33 mouse cellular contexts compared by ENCODE assay signal in the genomic region with DNA sequence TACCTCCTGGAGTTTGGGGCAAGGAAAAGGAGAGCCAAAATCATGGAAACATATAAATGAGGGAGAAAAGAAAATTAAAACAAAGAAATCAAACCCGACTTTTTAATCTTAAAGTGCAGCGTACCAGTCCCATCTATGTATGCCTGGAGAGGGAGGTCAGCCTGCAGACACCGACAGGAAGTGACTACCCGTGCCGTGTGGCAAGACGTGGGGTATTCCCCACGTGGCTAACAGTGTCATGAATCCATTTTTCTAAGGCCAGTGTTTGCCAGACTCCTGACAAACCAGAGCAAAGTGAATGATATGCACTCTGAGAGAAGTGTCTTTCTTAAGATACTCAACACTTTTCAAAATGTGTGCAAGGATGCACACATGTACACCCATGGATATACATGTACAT. TPM values are rescaled to one million over a fixed set of nuclear protein-coding genes. Genes with fewer than 3 reads are reported as not detected.
DNase-seq lines count a peak whose midpoint lies in the region; ATAC-seq and TF ChIP-seq lines count a peak whose summit lies in the region.
"Had no signal": no experiment of that assay in that cellular context is flagged by ENCODE, and none has a peak within 500 bp of the region (broad histone marks: within the 10 kb centered on the region; RNA-seq: fewer than 3 reads in every experiment).

No protein-coding gene starts in this region.

- no peaks in the 10 kb centered on the region for H3K27me3 ChIP-seq in heart, embryonic 13.5 days (replicated peaks)
- no peaks in the 10 kb centered on the region for H3K27me3 ChIP-seq in heart, embryonic 11.5 days (ENCODE audit: control insufficient read depth, insufficient read depth, low read length)
- no peaks in the 10 kb centered on the region for H3K27me3 ChIP-seq in forebrain, postnatal 0 days (ENCODE audit: insufficient read depth, low read length)
- no peaks in the 10 kb centered on the region for H3K27me3 ChIP-seq in hindbrain, postnatal 0 days (ENCODE audit: insufficient read depth, low read length)
- H3K27me3 ChIP-seq: embryonic facial prominence, embryonic 12.5 days; forebrain, embryonic 15.5 days; hindbrain, embryonic 15.5 days; limb, embryonic 15.5 days; liver, embryonic 13.5 days had no signal

- H3K4me2 ChIP-seq in heart, embryonic 13.5 days = no peak overlapping the region
- H3K4me2 ChIP-seq in heart, embryonic 11.5 days = no peak overlapping the region
- no peak overlapping the region for H3K4me2 ChIP-seq in forebrain, postnatal 0 days (ENCODE audit: low read depth)
- H3K4me2 ChIP-seq in hindbrain, postnatal 0 days (ENCODE audit: low read depth, low read length) = no peak overlapping the region
- H3K4me2 ChIP-seq: embryonic facial prominence, embryonic 12.5 days; forebrain, embryonic 15.5 days; hindbrain, embryonic 15.5 days; limb, embryonic 15.5 days; liver, embryonic 13.5 days had no signal

- TF ChIP-seq CTCF in forebrain, postnatal 0 days (IDR thresholded peaks at IDR 0.05; ENCODE audit: low read depth) = no peak
- TF ChIP-seq CTCF in hindbrain, postnatal 0 days (IDR thresholded peaks at IDR 0.05; ENCODE audit: low read depth) = no peak

- H3K4me3 ChIP-seq in heart, embryonic 13.5 days = no peak overlapping the region
- no peak overlapping the region for H3K4me3 ChIP-seq in heart, embryonic 11.5 days (ENCODE audit: low read depth, low read length)
- no peak overlapping the region for H3K4me3 ChIP-seq in forebrain, postnatal 0 days (ENCODE audit: low read depth, low read length)
- H3K4me3 ChIP-seq in hindbrain, postnatal 0 days (ENCODE audit: low read length) = no peak overlapping the region
- H3K4me3 ChIP-seq: embryonic facial prominence, embryonic 12.5 days; forebrain, embryonic 15.5 days; gastrocnemius, adult 2 months; heart, adult 2 months; hindbrain, embryonic 15.5 days; limb, embryonic 10.5 days; limb, embryonic 15.5 days; liver, embryonic 13.5 days had no signal

- H3K9ac ChIP-seq in heart, embryonic 13.5 days = no peak overlapping the region
- no peak overlapping the region for H3K9ac ChIP-seq in heart, embryonic 11.5 days (ENCODE audit: low read depth, low read length)
- H3K9ac ChIP-seq in forebrain, postnatal 0 days = no peak overlapping the region
- H3K9ac ChIP-seq in hindbrain, postnatal 0 days (replicated peaks; ENCODE audit: low read length) = no peak overlapping the region
- H3K9ac ChIP-seq: embryonic facial prominence, embryonic 12.5 days; forebrain, embryonic 15.5 days; hindbrain, embryonic 15.5 days; limb, embryonic 15.5 days; liver, embryonic 13.5 days had no signal

- no peak for ATAC-seq in heart, embryonic 13.5 days (ENCODE audit: extremely low read depth, insufficient number of reproducible peaks, low FRiP score, low TSS enrichment)
- no peak for ATAC-seq in heart, embryonic 11.5 days (replicated peaks; ENCODE audit: insufficient number of reproducible peaks, low FRiP score, low TSS enrichment)
- ATAC-seq in CD4-positive, CD25-positive, alpha-beta regulatory T cell, adult 4 months = peak; percentile 62
- peak; percentile 54 for ATAC-seq in megakaryocyte, adult 5-6 weeks (ENCODE audit: poor library complexity, severe bottlenecking)
- ATAC-seq in neutrophil, adult 5-6 weeks (ENCODE audit: extremely low read depth, insufficient number of reproducible peaks, low FRiP score, poor library complexity, severe bottlenecking) = peak; percentile 28; the same call in 1 of the 2 replicates
- no peak for ATAC-seq in forebrain, postnatal 0 days
- ATAC-seq in hindbrain, postnatal 0 days = no peak
- ATAC-seq: forebrain, embryonic 15.5 days; intestine, embryonic 16.5 days; lung, postnatal 0 days; midbrain, embryonic 16.5 days had no signal

- H3K4me1 ChIP-seq in heart, embryonic 13.5 days = peaks cover 48% of the 10 kb centered on the region
- peaks cover 28% of the 10 kb centered on the region for H3K4me1 ChIP-seq in heart, embryonic 11.5 days (ENCODE audit: control insufficient read depth, insufficient read depth, low read length)
- no peaks in the 10 kb centered on the region for H3K4me1 ChIP-seq in forebrain, postnatal 0 days (ENCODE audit: insufficient read depth)
- no peaks in the 10 kb centered on the region for H3K4me1 ChIP-seq in hindbrain, postnatal 0 days (ENCODE audit: insufficient read depth, low read length)
- H3K4me1 ChIP-seq: embryonic facial prominence, embryonic 12.5 days; forebrain, embryonic 15.5 days; hindbrain, embryonic 15.5 days; limb, embryonic 10.5 days; limb, embryonic 15.5 days had no signal

- 74% methylated on average over 7 of the region's 7 CpGs for WGBS in heart, embryonic 13.5 days
- 78% methylated on average over 7 of the region's 7 CpGs for WGBS in heart, embryonic 11.5 days (ENCODE audit: insufficient replicate concordance)
- WGBS in forebrain, postnatal 0 days = 85% methylated on average over 7 of the region's 7 CpGs
- WGBS in hindbrain, postnatal 0 days = 82% methylated on average over 7 of the region's 7 CpGs

- no peaks in the 10 kb centered on the region for H3K9me3 ChIP-seq in heart, embryonic 13.5 days
- H3K9me3 ChIP-seq in heart, embryonic 11.5 days (replicated peaks; ENCODE audit: control insufficient read depth, low read length) = no peaks in the 10 kb centered on the region
- no peaks in the 10 kb centered on the region for H3K9me3 ChIP-seq in forebrain, postnatal 0 days (ENCODE audit: low read length)
- H3K9me3 ChIP-seq in hindbrain, postnatal 0 days (ENCODE audit: low read length) = no peaks in the 10 kb centered on the region
- H3K9me3 ChIP-seq: embryonic facial prominence, embryonic 12.5 days; forebrain, embryonic 15.5 days; G1E; hindbrain, embryonic 15.5 days; limb, embryonic 10.5 days; limb, embryonic 15.5 days; liver, embryonic 13.5 days had no signal

- H3K36me3 ChIP-seq in heart, embryonic 13.5 days = peaks cover 95% of the 10 kb centered on the region
- H3K36me3 ChIP-seq in heart, embryonic 11.5 days (ENCODE audit: control insufficient read depth, insufficient read depth, low read length) = peaks cover 13% of the 10 kb centered on the region
- H3K36me3 ChIP-seq in forebrain, postnatal 0 days (ENCODE audit: insufficient read depth) = peaks cover 91% of the 10 kb centered on the region
- peaks cover 59% of the 10 kb centered on the region for H3K36me3 ChIP-seq in hindbrain, postnatal 0 days (ENCODE audit: insufficient read depth, low read length)

- no peak for DNase-seq in layer of hippocampus, postnatal 25 days (ENCODE audit: extremely low spot score in 1 of 2, low spot score in 1 of 2)
- DNase-seq in forebrain, postnatal 0 days = no peak
- no peak for DNase-seq in hindbrain, postnatal 0 days (ENCODE audit: low spot score)
- DNase-seq: adrenal gland, postnatal 25 days; cerebellum, adult 11-12 months; cerebellum, adult 9-11 months; embryo, embryonic 11 days; gastrocnemius, adult 2 months; gastrocnemius, postnatal 36 days; heart, adult 2 months; kidney, adult 8-10 months; kidney, postnatal 10 days; liver, embryonic 13.5 days; lung, adult 18-20 months; lung, postnatal 4 days; spleen, adult 18-20 months; thymus, adult 2 months; thymus, postnatal 4 days had no signal

- H3K27ac ChIP-seq in heart, embryonic 13.5 days (replicated peaks) = peak overlapping the region; percentile 55; the same call in 1 of the 2 replicates
- no peak overlapping the region for H3K27ac ChIP-seq in heart, embryonic 11.5 days (ENCODE audit: low read depth, low read length)
- H3K27ac ChIP-seq in forebrain, postnatal 0 days (ENCODE audit: low read depth, low read length) = no peak overlapping the region
- no peak overlapping the region for H3K27ac ChIP-seq in hindbrain, postnatal 0 days
- H3K27ac ChIP-seq: embryonic facial prominence, embryonic 12.5 days; forebrain, embryonic 15.5 days; gastrocnemius, adult 2 months; heart, adult 2 months; hindbrain, embryonic 15.5 days; limb, embryonic 10.5 days; limb, embryonic 15.5 days; liver, embryonic 13.5 days; stomach, postnatal 0 days had no signal

RNA-seq across cellular contexts. Expression of gene Dnah17, which starts 49.8 kb away (rescaled TPM):
- 0.05 and 0.10 TPM in 2 replicates for polyA plus RNA-seq in heart, embryonic 13.5 days (2015; fragmentation: Nextera tagmentation; extraction: Ambion mirVana)
- polyA plus RNA-seq in heart, embryonic 11.5 days (2014; fragmentation: Nextera tagmentation; extraction: Ambion mirVana) = 0.04 and 0.20 TPM in 2 replicates
- polyA plus RNA-seq in CD4-positive, CD25-positive, alpha-beta regulatory T cell, adult 4 months (2017; shearing (Covaris generic)) = under 1 TPM; 0.55 to 0.67 TPM
- under 0.01 TPM in 1 of 2 replicates, not detected in the other for total RNA-seq in megakaryocyte, adult 5-6 weeks (2015)
- under 0.01 TPM in 2 replicates for total RNA-seq in megakaryocyte, adult 5-6 weeks (2017)
- 0.86 and 1.3 TPM in 2 replicates for total RNA-seq in neutrophil, adult 5-6 weeks (2017)
- total RNA-seq in layer of hippocampus, postnatal 25 days (2021) = under 1 TPM in 1 of 2 experiments, not detected in 1; 0.49 TPM
- 0.23 and 0.62 TPM in 2 replicates for total RNA-seq in forebrain, postnatal 0 days (2014; rRNA removed)
- 0.03 and 0.17 TPM in 2 replicates for polyA plus RNA-seq in forebrain, postnatal 0 days (2015; fragmentation: Nextera tagmentation; extraction: Ambion mirVana)
- total RNA-seq in hindbrain, postnatal 0 days (2014; rRNA removed) = 0.07 TPM in 1 of 2 replicates, not detected in the other
- polyA plus RNA-seq in hindbrain, postnatal 0 days (2015; fragmentation: Nextera tagmentation; extraction: Ambion mirVana) = 0.13 and 0.16 TPM in 2 replicates
- polyA plus RNA-seq: G1E had no signal

Comparison
In these comparisons a context has a peak if more than half of its experiments do, and no peak if none do; other contexts are left out.
1. ATAC-seq: peak in CD4-positive, CD25-positive, alpha-beta regulatory T cell, adult 4 months (single experiment), megakaryocyte, adult 5-6 weeks (single experiment) and neutrophil, adult 5-6 weeks (single experiment); none in heart, embryonic 13.5 days (single experiment), heart, embryonic 11.5 days (single experiment), forebrain, postnatal 0 days (single experiment) and hindbrain, postnatal 0 days (single experiment).